Mouse (Mus musculus): ENCODE results near the gene Mfsd13b. TPM values are rescaled to one million over a fixed set of nuclear protein-coding genes. Genes with fewer than 3 reads are reported as not detected.

The Mfsd13b gene
- total RNA-seq, 2 experiments from 2014 or later, result not detected

DNA sequence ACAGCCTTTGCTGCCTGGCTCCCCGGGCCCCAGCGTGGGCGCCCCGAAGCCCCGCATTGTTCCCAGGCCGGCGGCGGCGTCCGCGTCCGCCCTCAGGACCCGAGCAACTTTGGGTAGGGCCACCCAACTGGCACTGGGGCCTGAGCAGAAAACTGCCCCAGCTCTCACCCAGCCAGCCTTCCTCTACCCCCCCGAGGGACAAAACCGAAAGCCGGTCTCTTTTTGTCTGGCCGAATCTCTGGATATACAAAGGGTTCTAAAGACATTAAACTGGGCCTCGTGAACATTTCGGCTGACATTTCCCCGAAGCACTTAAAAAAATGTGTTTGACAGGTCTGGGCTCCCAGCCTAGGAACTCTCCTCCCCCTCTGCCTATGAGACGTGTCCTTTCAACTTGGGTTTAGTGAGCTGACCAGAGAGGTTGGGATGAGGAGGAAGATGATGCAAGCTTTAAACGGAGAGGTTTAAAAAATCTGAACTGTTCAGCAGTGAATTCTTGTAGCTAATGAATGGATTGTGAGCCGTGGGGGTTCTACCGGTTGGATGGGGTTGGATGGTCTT is 52.9 kb downstream of the Mfsd13b start:
- ATAC-seq (replicated peaks; ENCODE audit: low FRiP score, poor library complexity, severe bottlenecking), result no peak

DNA sequence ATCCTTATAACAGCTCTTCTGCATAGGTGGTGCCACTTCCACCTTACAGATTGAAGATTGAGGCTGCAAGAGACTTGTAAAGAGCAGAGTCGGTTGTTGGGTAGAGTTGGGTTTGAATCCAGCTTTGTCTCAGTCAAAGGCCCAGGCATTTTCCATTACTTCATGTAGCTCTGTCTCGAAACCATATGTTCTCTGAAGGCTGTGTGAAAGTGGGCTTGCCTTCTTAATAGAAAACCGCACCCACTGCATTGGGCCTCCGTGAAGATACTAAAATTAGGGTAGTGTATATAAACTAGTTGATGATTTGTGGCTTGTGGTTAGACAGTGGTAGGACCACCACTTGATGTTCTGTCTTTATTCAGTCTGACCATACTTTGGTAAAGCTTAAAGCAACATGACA is 58.3 kb downstream of the Mfsd13b start:
- no peak for ATAC-seq (replicated peaks; ENCODE audit: low FRiP score, poor library complexity, severe bottlenecking)

DNA sequence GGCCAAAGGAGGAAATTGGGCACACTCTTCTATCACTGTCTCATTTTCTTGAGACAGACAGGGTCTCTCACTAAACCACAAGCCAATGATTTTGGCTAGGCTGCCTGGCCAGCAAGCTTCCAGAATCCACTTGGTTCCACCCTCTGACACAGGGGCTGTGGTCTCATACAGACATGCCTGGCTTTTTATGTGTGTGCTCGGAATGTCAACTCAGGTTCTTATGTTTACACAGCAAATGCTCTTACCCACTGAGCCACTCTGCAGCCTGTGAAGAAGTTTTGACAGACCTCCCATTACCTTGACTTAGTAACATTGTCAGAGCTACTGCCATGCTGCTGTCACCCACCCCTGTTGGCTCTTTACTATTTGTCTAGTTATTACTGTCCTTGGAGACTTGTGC is 59.7 kb downstream of the Mfsd13b start:
- no peak for ATAC-seq (replicated peaks; ENCODE audit: low FRiP score, poor library complexity, severe bottlenecking)

DNA sequence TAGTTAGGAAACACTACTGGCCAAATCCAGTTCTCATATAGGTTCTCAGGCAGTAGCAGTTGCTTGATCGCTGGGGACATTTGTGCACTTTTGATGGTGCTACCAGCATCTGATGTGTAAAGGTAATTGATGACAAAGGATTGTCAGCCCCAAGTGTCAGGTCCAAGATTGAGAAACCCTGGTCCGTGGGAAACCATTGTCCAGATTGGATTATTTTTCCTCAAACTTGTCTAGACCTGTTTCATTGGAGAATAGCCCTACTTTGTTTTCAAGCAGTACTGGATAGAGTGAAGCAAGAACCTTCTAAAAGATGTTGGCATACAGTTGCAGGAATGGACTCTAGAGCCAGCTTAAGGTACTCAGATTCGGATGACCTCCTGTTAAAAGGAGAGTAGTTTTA is 60.7 kb downstream of the Mfsd13b start:
- ATAC-seq (replicated peaks; ENCODE audit: low FRiP score, poor library complexity, severe bottlenecking), result no peak

DNA sequence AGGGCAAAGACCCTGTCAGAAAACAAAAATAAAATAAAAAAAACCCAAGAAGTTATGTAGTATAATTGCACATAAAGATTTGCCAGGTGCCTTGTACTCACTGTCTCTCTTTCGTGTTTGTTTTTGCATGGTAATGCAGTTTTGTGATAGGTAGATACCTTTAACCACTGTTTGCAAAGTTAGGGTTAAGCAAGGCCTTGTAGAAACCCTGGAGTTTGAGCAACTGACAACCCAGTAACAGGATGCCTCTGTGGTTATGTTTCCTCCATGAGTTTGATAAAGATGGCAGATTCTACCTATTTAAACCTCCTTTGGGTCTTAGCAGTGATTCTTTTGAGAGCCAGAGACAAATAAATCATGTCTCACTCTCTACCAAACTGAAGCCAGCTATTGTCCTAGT is 61.2 kb downstream of the Mfsd13b start:
- no peak for ATAC-seq (replicated peaks; ENCODE audit: low FRiP score, poor library complexity, severe bottlenecking)

DNA sequence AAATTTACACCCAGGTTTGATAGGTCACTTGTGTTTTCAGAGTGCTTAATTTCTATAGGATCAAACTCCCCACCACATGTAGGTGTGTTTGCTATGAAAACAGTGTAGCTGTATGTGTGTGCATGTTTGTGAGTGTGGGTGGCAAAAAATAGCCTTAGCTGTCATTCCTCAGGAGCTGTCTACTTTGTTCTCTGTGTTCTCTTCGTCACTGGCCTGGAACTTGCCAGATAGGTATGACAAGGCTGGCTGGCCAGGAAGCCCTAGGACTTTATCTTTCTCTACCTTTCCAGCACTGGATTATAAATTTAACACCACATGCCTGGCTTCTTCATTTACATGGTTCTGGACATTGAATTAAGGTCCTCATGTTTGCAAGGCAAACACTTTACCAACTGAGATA is 61.9 kb downstream of the Mfsd13b start:
- ATAC-seq (replicated peaks; ENCODE audit: low FRiP score, poor library complexity, severe bottlenecking), result no peak

DNA sequence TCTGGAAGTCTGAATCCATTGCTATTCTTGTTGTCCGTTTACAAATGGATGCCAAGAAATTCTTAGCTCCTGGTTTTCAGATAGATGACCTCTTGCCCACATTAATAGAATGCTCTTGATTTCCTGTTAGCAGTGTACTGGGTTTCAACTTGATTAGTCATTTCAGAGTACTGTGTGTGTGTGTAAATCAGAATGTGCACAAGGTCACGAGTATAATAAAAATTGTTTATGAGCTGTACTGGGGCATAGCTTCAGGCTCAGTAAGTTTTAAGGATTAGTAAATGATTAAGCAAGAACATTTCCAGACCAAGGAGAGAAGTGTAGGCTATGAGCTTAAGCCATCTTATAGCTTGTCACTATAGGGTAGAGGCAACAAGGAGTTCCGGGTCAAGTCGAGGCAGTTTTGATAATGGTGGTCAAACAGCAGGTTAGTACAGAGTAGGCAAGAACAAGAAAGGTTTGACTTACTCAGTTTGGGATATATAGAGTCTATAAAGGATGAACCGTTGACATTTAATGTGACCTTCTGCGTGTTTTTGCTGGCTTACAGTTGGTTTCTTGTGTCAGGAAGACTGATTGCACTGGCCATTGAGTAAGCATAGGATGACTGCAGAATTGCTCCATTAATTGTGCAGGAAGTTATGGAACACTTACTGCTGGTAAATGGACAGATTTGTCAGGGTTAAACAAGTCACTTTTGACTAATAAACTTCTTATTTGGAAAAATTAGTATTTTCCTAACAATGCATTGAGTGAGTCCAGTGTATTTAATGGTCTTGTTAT is 63.6 kb downstream of the Mfsd13b start:
- ATAC-seq (replicated peaks; ENCODE audit: low FRiP score, poor library complexity, severe bottlenecking), result no peak

DNA sequence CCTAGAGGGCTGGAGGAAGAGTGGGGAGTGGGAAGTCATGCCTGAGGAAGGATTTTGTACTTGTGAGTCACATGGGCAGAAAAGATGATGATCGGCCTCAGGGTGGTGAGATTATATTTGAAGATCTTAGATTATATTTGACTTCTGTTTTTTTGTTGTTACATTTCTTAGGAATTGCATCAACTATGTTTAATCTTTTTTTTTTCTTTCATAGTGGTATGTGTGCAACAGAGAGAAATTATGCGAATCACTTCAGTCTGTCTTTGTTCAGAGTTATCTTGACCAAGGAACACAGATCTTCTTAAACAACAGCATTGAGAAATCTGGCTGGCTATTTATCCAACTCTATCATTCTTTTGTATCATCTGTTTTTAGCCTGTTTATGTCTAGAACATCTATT is 65.3 kb downstream of the Mfsd13b start:
- ATAC-seq (replicated peaks; ENCODE audit: low FRiP score, poor library complexity, severe bottlenecking), result no peak

DNA sequence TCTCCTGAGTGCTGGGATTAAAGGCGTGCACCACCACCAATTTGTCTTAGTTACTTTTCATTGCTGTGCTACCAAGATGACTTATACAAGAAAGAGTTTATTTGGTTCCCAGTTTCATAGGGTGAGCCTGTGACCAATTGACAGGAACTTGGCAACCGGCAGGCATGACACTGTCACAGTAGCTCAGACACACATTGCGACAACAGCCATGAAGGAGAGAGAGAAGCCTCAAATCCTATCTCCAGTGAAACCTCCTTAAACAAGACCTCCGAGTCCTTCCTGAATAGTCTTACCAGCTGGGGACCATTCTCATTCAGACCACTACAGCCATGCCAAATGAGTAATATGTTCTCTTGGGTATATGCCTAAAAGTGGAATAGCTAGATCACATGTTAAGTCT is 70.8 kb downstream of the Mfsd13b start:
- no peak for ATAC-seq (replicated peaks; ENCODE audit: low FRiP score, poor library complexity, severe bottlenecking)

DNA sequence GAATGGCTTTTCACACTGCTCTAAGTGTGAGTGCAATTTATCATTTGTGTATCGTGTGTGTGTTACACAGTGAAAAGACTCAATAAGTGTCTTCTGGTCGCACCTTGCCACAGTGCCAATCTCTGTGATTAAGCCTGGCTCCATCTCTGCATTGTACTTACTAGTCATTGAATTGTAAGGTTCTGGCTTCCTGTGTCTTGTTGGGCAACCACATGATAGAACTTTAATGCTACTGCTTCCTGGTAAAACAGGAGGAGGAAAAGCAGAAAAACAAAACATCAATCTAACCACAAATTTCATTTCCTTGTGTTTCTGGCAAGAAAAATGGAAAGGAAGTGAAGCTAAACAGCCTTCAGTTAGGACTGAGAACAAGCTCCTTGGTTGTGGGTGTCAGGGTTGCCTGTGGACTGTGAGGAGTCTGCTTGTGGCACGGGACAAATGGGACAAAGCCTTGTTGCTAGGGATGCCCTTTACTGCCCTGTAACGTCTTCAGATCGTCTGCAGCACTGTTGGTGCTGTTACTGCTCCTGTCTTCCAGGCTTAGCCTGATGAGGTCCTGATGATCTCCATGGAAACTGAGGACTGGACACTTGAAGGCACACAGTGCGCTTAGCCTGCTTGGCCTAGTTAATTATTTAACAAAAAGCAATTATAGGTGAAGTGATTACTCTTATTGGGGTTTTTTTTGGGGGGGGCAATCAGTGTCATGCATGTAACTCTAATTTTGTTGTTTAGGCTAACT is 77.3 kb downstream of the Mfsd13b start:
- ATAC-seq (replicated peaks; ENCODE audit: low FRiP score, poor library complexity, severe bottlenecking), result no peak

DNA sequence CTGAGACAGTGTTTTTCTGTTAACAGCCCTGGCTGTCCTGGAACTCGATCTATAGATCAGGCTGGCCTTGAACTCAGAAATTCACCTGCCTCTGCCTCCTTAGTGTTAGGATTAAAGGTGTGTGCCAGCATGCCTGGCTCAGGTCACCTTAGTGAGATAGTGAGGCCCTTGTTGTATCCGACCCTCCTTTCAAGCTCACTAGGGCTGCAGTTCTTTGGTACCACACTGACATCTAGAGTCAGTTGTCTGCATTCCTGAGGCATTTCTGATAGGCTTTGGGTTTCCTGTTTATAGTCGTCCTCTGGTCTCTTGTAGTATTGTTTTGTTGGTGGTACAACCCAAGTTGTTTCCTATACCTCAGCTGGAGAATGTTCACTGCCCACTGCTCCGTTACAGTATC is 82.0 kb downstream of the Mfsd13b start:
- no peak for ATAC-seq (replicated peaks; ENCODE audit: low FRiP score, poor library complexity, severe bottlenecking)

Other genes starting within 250 kb of the Mfsd13b start
- not detected in 2 replicates for gene Vwa3a, start 243.2 kb upstream of the Mfsd13b start, total RNA-seq (2015; ENCODE audit: low replicate concordance)
- gene Vwa3a, start 243.2 kb upstream of the Mfsd13b start, total RNA-seq (2017; ENCODE audit: low replicate concordance), result 4.6 TPM in 1 of 2 replicates, not detected in the other
- not detected in 2 replicates for gene Gm5737, start 170.1 kb upstream of the Mfsd13b start, total RNA-seq (2015; ENCODE audit: low replicate concordance)
- not detected in 2 replicates for gene Gm5737, start 170.1 kb upstream of the Mfsd13b start, total RNA-seq (2017; ENCODE audit: low replicate concordance)
- 35.6 and 62.3 TPM in 2 replicates for gene Eef2k, start 139.7 kb upstream of the Mfsd13b start, total RNA-seq (2015; ENCODE audit: low replicate concordance)
- gene Eef2k, start 139.7 kb upstream of the Mfsd13b start, total RNA-seq (2017; ENCODE audit: low replicate concordance), result 80.2 and 225 TPM in 2 replicates
- gene Polr3e, start 64.8 kb upstream of the Mfsd13b start, total RNA-seq (2015; ENCODE audit: low replicate concordance), result 0.42 and 1.4 TPM in 2 replicates
- 2.3 and 3.0 TPM in 2 replicates for gene Polr3e, start 64.8 kb upstream of the Mfsd13b start, total RNA-seq (2017; ENCODE audit: low replicate concordance)
- 226 and 240 TPM in 2 replicates for gene Cdr2, start 197 bp upstream of the Mfsd13b start, total RNA-seq (2015; ENCODE audit: low replicate concordance)
- gene Cdr2, start 197 bp upstream of the Mfsd13b start, total RNA-seq (2017; ENCODE audit: low replicate concordance), result 362 and 391 TPM in 2 replicates
- gene Mettl9, start 51.9 kb downstream of the Mfsd13b start, total RNA-seq (2015; ENCODE audit: low replicate concordance), result 46.9 and 103 TPM in 2 replicates
- 43.6 and 67.9 TPM in 2 replicates for gene Mettl9, start 51.9 kb downstream of the Mfsd13b start, total RNA-seq (2017; ENCODE audit: low replicate concordance)
- 79.6 and 88.9 TPM in 2 replicates for gene Igsf6, start 92.1 kb downstream of the Mfsd13b start, total RNA-seq (2015; ENCODE audit: low replicate concordance)
- 40.0 and 44.3 TPM in 2 replicates for gene Igsf6, start 92.1 kb downstream of the Mfsd13b start, total RNA-seq (2017; ENCODE audit: low replicate concordance)
- not detected in 2 replicates for gene Otoa, start 99.1 kb downstream of the Mfsd13b start, total RNA-seq (2015; ENCODE audit: low replicate concordance)
- not detected in 2 replicates for gene Otoa, start 99.1 kb downstream of the Mfsd13b start, total RNA-seq (2017; ENCODE audit: low replicate concordance)